Mouse (Mus musculus) heart, postnatal 4 days (tissue): ENCODE data around the gene Syde2. TPM values are rescaled to one million over a fixed set of nuclear protein-coding genes. Genes with fewer than 3 reads are reported as not detected.
"Not testable (repeated sequence)": the region's sequence is repeated elsewhere in the genome, so short reads cannot be mapped to it uniquely, and the experiment has no call there.

Source experiments
- DNase-seq: peaks from one replicate; pipeline ENCODE4 v3.0.0; 2021
- total RNA-seq, 2 experiments: library from RNA; stranded (reverse); gene quantifications; 2 replicates each; pipeline ENCODE4 v1.2.3; 2021

The Syde2 gene
- 10 to 100 TPM; 33.2 to 35.2 TPM for total RNA-seq

DNA sequence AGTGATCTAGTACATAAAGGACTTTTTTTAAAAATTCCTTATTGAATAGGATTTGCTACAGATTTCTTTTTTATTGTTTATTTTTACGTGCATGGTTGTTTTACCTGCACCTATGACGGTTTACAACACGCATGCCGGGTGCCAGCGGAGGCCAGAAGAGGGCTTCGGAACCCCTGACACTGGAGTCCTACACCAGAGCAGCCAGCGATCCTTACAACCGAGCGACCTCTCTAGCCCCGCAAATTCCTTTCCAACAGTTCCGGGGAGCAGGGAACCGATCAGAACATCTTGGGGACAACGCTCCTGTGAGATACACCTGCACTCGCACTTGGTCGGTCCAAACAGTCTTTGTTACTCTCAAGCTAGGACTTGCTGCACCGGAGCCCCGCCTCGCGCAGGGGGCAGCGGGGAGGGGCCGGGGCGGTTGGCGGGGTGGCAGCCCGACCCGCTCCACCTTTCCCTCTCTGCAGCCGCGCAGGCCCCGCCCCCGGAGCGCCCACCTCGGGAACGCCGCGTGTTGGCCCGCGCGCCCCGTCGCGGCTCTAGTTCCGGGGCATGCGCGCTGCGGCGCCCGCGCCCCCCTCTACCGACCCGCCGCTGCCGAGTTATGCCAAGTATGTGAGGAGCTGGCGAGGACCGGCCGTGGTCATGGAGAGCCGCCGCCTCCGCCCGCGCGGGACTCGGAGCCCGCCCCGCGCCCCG is at the start of gene Syde2:
Gene Syde2 (plus strand): TSS at position 603 of the 702 bp plus-strand sequence.
- peak; percentile 93 for DNase-seq

DNA sequence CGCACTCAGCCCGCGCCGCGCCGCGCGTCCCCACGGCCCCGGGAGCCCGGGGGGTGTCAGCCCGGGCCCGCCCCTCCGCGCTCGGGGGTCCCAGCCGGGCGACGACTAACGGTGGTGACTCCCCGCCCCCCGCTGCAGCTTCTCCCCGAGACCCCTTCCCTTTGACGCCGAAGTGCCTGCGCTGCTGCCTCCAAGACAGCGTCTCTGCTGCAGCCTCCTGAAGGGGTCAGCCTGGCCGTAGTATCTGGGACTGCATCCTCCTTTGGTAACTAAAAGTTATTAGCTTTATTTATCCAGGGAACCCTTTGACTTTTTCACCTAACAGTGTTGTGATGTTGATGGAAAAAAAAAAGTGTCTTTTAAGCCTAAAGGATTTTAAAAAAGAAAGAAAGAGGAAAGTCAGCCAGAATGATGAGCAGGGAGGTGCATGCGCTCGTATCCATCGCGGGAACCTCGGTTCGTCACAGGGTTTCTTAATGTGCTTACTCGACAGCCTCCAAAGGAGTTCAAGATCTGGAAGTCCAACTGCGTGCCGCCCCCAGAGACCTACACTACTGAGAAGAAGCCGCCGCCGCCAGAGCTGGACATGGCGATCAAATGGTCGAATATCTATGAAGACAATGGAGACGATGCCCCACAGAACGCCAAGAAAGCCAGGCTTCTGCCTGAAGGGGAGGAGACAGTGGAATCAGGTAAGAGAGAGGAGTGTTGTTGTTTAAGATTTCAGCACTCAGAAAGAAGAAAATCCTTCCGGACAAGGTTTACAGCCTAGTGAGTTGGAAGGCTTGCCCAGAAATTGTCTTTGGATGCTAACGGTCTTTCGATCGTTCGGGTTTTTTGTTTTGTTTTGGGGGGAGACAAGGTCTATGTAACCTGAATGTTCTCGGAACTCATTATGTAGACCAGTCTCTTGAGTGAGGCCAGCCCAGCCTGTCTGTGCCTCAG is 49.0 kb upstream of the Syde2 start:
- peak; percentile 25 for DNase-seq

DNA sequence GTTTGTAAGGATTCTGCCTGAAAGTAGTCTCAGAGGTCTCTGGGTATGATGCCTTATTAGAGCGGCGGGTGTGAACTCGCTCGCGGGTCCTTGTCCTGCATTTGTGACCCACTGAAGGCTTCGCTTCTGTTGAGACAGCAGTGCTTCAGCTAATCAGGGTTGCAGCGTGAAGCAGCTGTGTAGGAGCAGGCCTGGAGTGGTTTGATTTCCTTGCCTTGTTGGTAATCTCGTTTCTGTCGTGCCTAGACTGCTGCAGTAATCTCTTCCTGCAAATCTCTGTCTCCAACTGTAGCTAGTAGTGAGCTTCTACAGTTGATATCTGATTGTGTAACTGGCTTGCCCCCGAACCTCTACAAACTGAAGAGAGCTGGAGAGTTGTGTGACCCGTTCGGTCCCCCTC is 48.3 kb upstream of the Syde2 start:
- DNase-seq, result no peak

DNA sequence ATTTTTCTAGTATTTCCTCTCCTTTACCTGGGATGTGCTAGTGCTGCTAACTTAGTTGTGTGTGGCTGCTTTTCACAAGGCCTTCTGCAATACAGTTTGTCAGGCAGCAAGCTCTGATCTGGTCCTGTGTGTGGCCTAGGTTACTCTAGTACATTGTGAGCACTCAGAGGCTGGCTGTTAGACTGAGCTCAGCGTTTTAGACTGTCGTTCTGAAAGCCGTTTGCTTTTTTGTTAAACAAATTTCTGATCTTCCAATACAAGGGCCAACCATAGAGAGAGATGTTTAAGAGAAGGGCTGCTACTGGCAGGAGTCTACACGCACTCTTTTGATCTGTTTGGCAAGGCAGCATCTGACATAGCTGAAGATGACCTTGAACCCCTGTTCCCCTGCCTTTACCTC is 47.7 kb upstream of the Syde2 start:
- DNase-seq, result no peak

DNA sequence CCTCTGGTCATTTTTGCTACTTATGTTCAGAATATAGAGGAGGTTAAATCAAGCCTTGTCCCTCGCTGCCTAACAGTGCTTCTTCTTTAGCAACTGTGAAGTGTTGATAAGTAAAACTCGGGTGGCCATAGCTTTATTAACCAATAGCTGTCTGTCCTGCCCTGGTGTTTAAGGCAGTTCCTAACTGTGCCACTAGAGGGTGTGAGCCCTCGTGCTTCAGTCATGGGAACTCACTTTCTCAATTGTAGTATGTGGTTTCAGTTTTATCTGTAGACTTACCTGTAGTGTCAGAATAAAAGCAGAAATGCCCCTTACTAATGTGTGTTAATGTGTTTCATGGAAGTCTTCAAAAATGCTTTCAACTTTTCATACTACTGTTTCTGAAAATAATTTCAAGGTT is 45.7 kb upstream of the Syde2 start:
- peak; percentile 84 for DNase-seq

DNA sequence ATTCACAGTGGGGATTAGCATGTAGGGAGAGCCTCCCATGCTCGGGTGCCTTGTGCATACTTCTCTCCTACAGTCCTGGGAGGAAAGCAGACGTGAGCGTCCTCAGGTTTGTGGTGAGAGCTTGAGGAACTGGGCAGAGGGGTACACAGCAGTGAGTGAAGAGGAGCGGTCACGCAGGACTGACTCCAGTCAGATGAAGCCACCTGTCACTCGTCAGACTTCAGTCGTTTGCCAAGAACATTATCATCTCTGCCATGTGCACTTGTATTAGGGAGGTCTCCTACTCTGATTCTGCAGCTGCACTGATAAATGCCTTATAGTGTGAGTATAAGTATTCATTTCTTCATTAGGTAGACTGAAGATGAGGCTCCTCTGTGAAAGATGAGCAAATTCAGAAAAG is 43.3 kb upstream of the Syde2 start:
- DNase-seq, result no peak

DNA sequence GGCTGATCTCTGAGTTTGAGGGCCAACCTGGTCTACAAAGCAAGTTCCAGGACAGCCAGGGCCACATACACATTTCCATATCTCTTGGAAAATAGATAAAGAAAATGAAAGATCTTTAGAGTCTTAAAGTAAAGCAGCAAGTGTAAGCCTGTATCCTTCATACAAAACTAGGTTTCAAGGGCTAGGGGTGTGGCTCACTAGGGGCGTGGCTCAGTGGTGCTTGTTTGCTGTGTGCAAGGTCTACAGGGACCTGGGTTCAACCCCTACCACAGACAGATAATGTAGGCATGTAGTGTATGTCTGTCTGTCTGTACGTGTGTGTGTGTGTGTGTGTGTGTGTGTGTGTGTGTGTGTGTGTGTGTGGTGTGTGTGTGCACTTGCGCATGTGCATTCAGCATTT is 41.8 kb upstream of the Syde2 start:
- no peak for DNase-seq

DNA sequence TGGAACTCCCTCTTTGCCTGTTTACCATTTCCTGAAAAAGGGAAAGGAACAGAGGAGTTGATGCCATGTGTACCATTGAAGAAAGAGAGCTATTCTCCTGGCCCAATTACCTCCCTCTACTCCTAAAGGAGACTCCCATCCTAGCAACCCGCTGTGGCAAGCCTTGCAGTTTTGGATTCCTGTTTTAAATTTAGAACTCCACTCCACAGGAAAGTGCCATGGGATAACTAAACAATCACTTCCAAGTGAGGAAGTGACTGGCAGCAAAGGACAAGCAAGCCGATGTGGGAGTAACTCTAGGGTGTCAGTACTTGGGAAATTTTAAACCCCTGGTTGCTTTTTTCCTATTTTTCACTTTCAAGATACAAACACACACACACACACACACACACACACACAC is 41.0 kb upstream of the Syde2 start:
- no peak for DNase-seq

DNA sequence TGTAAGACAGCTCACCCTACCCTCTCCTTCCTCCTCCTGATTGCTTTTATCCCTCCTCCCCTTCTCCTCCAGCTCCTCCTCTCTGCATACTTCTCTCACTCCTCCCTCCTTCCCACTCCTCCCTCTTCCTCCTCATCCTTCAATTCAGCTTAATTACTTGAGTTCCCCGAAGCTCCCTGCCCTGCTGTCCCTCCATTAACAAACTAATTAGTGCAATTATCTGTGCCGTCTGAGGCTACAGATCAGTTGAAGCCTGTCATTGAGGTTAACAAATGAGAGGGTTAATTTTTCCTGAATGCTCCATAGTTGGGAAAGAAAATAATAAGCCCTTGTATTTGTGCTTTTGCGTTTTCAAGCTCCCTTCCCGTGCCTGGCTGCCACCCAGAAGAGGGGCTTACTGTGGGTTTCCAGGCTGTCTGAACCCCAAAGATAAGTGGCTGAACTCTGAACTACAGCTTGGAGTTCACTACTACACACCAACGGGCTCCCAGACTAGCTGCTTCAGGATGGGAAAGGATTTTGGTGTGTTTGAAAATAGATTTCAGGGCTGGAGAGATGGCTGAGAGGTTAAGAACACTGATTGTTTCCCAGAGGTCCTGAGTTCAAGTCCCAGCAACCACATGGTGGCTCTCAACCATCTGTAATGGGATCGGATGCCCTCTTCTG is 40.0 kb upstream of the Syde2 start:
- no peak for DNase-seq

DNA sequence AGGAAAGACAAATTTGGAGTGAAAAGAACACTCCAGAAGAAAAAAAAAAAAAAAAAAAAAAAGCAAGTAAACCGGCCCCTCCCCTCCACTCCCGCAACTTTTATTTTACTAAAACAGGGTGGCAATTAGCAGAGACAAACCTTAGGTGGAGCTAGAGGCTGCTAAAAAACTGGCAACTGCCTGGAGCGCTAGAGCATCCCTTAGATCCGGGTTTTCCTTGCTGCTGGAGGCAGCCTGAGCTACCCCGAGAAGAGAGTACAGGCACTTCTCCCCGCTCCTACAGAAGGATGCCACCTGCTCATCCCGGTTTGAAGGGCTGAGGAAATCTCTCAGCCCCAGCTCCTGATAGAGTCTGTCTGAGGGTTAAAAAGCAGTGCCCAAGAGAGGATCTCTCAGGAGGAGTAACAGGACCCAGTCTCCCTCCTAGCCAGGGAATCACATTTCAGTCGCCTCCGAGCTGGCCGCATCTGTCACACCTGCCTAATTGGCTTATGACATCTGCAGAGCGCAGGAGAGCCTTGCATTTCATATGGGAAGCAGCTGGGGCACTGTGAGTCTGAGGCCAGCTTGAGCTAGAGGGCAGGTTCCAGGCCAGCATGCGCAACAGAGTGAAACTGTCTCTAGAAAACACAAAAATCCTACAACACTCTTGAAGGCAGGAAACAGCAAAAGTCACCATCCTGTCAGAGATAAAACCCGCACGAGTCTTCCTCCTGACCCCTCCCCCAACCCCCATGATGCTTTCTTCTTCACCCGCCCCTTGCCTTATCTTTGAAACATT is 37.4 kb upstream of the Syde2 start:
- DNase-seq, result peak; percentile 64

DNA sequence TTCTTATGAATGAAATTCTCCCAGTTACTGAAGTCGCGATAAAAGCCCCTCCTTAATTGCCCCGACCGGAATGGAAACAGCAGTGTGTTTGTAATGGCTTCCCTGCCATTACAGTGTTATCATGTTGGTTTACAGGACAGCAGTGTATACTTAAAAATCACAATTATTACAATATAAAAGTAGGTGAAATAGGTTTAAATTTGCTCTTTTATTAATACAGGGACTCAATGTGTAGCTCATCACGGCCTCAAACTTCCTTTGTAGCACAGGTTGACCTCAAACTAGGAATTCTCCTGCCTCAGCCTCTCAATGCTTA is 36.9 kb upstream of the Syde2 start:
- no peak for DNase-seq

DNA sequence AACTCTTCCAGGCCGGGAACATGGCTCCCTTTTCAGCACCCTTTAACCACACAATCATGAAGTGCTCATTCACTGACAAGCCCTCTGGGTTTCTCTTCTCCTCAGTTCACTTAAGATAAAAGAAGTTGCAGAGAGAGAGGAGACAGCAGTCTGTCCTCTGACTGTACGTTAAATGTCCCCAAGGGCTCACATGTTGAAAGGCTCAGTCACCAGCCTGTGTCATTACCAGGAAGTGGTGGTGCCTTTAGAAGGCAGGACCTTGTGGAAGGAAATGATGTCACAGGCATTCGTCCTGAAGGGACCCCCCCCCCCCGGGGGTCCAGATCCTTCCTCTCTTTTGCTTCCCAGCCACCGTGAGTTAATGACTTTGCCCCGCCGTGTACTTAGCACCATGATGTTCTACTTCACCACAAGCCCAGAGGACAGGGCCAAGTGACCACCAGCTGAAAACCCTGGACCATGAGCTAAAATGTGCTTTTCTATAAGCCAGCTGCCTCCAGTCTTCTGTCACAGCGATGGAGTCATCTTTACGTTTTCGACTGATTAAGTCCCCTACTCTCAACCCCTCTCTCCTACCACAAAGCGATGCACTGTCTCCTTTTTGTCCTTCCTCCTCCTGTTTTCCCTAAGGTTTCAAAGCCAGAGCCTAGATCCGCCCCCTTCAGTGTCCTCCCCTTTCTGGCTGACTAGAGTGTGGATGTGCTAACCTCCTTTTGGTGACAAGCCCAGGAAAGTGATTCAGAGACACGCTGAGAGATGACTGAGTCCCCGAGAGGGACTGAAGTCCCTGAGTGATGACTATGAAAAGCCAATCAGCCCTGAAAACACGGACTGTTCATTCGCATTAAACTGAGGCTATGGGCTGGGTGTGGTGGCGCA is 36.1 kb upstream of the Syde2 start:
- peak; percentile 45 for DNase-seq

DNA sequence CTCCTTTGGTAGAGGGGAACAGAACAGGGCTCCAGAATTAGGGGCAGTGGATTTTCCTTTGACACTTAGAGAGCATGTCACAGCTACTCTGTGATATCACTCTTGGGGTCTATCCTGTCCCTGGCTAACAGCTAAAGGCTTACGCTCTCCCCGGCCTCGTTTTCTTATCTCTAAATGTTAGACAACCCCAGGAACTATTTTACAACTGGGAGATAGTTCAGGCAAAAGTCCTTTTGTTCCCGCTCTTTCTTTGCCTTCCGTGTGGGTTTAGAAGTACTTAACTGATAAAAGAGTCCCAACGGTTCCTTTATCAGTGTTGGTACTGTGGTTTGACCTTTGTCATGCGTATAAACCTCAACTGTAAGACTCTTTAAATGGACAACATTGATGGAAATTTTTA is 34.7 kb upstream of the Syde2 start:
- DNase-seq, result no peak

DNA sequence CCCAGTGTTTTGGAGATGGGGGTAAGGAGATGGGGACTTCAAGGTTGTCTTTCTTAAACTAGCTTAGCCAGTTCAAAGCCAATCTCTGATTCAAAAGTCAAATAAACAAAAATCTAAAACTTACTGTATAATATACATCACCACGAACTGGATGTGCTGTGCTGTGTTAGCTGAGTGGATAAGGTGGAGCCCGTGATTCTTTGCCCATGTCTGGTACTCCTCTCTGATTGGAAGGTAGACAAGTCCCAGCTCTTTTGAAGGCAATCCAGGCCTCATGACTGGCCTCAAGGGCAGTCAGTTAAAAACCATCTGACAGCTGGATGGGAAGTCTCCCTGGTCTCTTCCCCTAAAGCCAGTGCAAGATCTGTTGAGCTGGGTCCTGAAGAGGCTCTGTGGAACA is 34.3 kb upstream of the Syde2 start:
- DNase-seq, result peak; percentile 1

DNA sequence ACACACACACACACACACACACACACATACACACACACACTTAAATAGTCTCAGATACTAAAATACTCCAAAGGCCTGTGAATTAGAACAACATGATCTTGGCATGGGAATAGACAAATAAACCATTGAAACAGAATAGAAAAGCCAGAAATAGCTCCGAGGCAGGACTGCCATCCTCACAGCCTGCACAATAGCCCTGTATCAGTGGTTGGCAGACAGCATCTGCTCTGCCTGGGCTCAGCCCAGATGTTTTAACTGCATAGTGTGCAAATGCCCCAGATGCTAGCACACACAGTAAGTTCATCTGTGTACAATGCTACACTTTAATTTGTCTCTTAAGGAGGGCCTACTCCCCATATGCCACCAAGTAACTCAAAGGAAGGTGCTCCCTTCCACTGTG is 27.8 kb upstream of the Syde2 start:
- no peak for DNase-seq

DNA sequence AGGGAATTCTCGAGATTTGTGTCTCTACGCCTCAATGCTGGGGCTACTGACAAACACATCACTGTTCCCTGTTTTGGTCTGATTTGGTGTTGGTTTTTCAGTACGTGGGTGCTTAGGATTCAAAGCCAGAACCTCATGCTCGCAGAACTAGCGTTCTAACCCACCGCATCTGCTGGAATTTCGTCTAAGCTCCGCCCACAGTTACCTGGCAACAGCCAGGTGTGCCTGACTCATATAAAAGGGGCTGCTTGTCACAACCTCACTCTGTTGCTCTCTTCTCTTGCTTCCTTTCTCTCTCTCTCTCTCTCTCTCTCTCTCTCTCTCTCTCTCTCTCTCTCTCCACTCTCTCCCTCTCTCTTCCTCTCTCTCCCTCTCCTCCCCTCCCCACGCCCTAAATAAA is 25.3 kb upstream of the Syde2 start:
- DNase-seq, result no peak

DNA sequence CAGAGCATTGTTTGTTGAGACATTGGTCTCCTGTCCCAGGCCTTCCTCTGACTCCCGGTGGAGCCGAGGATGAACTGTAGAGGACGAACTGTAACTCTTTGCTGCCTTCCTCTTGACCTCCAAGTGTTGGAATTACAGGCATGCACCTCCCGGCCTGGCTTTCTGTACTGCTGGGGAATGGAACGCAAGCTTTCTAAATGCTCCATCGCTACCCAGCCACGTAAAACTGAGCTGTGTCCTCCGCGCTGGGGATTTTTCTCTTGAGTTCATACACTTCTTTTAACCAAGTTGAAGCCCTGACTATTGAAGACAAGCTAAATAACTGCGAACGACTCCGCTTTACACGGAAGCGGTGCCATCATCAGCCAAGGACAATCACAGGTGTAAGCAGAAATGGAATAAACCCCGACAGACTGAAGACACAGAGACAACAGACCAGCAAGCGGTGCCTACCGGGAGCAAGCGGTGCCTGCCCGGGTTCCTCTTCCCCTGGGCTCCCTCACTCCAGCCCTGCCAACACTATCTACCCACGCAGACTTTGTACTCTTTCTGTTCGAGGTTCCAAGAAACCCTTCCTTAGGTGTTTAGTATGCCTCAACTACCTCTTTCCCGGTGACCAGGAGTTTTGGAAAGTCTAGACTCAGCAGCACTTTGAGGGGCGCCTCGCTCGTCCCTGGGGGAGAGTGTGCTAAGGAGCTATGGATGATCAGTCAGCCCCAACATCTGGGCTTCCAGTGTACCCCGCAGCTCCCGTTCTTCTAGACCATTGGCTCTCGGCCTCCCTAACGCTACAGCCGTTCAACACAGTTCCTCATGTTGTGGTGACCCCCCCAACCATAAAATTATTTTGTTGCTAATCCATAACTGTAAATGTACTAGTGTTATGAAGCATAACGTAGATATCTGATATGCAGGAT is 24.3 kb upstream of the Syde2 start:
- DNase-seq, result peak; percentile 56

DNA sequence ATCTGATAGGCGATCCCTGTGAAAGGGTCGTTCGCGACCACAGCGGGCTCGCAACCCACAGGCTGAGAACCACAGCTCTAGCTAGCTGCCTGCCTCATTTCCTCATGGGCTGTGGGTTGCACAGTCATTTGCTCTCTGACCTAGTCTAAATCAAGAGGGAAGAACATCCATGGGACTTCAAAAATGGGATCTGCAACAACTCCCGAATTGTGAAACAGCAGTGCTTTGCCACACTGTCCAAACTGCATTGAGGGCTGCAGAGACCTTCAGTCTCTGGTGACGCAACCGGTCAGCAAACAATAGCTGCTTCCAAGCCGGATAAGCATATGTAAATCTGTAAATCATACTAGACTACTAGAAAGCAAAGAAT is 23.7 kb upstream of the Syde2 start:
- DNase-seq, result no peak

DNA sequence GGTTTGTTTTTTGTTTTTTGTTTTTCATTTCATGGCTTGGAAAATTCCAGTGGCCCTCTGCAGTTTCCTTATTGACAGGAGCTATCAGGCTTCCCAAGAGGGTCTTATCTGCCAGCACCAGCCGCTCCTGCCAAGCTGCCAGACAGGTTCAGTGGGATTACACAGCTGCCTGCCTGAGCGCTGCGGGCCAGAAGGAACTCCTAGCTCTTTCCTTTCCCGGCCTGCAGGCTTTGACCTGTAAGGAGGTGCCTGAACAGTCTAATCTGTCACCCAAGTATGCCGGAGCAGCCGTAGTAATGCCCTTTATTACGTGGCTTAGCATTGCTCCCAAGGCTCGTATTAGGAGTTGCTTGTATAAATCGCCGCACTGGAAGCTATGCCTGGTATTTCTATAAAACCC is 23.2 kb upstream of the Syde2 start:
- peak; percentile 79 for DNase-seq

DNA sequence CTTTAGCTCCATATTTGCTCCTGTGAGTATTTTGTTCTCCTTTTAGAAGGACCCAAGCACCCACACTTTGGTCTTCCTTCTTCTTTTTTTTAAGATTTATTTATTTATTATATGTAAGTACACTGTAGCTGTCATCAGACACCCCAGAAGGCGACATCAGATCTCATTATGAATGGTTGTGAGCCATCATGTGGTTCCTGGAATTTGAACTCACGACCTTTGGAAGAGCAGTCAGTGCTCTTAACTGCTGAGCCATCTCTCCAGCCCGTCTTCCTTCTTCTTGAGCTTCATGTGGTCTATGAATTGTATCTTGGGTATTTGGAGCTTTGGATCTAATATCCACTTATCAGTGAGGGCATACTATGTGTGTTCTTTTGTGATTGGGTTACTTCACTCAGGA is 22.1 kb upstream of the Syde2 start:
- DNase-seq, result not testable (repeated sequence)

DNA sequence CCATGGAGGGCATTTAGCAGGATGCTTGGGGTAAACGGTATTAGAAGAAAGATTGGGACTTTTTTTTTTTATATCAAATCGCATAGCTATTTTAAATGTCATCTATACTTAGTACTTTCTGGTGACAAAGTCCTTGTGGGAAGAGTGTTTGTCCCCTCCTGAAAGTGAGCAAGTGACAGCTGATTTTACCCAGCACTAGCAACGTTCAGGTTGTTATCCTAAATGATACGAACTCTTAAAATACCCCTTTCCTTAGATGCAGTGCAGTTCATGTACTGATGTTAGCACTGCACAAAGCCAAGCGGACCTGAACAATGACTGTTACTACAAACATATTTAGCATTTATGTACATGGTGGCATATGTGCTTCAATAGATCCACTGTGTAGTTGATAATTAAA is 20.9 kb upstream of the Syde2 start:
- DNase-seq, result no peak
